Mouse (Mus musculus) right cerebral cortex, adult 18-20 months (tissue): ENCODE measurements around the gene Gnmt.
A peak's percentile ranks its signal among the peaks of the same experiment; 100 is the strongest.

ENCODE experiments used
- DNase-seq: peaks from one replicate; pipeline ENCODE4 v3.0.0; 2022; ENCODE audit warnings: mixed read lengths

Gnmt gene

DNA sequence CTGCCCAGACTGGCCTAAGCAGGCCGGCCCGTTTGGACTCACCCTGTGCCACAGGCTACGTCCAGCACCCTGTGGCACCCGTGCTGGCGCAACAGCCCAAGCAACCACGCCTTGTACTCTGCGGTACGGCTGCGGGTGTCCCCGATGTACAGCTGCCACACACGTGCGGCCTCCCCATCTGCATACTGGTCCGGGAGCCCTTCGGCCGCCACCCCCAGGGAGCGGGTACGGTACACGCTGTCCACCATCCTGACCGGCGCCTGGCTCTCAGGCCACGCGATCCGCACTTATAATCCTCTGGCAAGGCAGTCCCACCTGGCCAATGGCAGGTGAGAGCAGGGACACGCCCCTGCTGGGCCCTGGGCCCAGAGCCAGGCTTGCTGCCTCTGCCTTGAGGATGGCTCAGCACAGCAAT is at the start of gene Gnmt:
TSS of gene Gnmt (minus strand) at position 265 of the 415 bp plus-strand sequence.
- DNase-seq: no peak

DNA sequence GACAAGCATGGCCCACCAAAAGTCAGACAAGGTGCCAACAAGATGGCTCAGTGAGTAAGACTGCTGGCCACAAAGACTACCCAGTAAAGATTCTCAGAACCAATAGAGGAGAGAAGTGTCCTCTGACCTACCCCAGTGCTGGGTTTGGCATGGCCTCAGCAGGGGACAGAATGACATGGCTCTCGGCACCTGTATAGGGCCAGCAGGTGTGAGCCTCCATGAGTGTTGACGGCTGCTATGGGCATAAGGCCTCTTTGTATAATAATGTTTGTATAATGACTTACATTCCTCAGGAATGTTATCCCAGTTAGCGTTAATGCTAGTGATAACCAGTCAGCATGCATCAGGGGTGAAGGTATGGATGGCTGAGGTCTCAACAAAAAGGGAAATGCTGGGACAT is 47.1 kb upstream of the Gnmt start:
- no peak for DNase-seq

DNA sequence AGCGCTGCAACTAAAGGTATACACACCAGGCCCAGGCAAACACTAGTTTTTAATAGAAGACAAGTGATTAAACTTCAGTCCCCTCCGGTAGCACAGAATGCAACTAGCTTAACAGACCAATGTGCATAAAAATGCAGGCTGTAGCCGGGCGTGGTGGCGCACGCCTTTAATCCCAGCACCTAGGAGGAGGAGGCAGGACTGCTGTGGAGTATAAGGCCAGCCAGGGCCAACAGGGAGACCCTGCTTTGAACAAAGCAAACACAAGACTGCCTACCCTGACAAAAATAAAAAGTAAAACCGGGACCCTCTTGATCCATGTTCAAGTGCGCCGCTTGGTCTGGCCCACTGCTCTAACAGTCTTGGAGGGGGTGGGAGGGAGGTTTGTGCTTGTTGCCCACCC is 46.1 kb upstream of the Gnmt start:
- DNase-seq: no peak

DNA sequence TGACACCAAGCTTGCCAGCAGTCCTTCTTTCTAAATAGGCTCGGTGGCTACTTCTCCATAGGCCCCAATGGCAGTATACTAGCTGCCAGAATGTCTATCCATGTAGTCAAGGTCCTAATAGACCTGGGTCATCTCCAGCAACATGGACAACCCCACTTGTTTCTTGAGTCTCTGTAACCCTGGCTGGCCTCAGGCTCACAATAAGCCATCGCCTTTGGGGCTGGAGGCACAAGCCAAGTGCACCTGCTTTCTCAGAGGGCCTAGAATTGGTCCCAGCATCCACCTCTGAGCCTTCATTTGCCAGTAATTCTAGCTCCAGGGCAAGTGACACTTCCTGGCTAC is 45.1 kb upstream of the Gnmt start:
- DNase-seq: no peak

DNA sequence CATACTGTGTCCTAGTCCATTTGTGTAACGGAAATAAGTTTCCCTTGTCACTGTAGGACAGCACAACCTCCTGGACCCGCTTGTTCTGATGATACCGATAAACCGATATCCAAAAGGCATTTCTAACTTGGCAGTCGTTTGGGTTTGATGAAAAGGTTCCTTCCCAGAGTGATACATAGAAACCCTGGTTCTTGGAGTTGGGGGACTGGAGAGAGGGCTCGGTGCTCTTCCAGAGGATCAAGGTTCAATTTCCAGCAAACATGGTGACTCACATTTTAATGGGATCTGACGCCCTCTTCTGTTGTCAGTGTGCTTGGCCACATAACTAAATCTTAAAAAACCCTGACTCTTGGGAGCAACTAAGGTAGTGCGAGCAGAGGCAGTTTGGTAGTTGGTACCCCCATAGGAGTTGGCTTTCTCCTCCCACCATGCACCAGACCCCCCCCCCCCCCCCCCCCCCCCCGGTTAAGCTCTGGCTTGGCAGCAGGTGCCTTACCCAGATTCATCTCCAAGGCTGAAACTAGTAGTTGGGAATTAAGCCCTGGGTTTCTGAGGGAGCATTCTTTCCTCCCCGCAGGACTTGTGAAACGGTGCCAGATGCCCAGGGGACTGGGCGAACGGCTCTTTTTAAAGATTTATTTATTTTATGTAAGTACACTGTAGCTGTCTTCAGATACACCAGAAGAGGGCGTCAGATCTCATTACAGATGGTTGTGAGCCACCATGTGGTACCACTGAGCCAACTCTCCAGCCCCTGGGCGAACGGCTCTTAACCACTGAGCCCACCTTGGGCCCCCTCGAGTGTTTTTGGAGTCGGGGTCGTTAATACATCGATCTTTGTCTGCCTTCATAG is 44.5 kb upstream of the Gnmt start:
- DNase-seq: no peak

DNA sequence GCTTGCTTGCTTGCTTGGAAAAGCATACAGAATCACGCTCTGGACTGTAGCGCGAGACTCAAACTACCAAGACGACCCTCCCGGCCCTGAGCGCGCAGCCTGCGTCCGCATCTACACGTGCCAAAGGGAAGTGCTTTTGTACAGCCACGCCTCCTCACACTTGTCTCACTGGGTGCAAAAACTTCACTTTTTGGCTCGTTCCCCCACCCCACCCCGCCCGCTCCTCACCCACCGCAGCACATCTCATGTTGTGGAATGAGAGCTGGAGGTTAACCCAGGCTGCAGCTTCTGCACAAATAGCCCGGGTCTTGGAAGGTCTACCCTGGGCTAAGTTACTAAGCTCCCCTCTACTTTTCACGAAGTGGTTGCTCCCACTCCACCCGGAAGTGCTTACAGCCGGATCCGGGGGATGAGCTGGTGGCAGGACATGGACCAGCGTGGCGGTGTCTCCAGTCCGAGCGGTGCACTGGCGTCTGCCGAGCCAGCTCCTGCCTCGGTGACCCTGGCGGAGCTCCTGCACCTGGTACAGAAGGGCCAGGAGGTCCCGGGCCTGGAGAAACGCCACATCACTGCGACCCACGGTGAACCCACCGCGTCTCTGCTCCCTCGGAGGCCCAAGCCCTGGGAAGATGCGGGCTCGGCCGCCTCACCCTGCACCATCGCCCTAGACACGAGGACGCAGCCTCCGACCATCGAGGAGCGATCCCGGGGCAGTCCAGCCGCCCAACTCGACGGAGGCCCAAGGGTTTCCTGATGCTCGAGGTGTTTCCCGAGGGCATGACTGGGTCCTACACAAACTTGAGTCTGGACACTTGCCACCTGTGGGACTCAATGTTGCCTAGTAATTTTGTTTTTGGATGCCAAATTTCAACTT is 43.7 kb upstream of the Gnmt start, which contains the start of gene 2310039H08Rik:
TSS of gene 2310039H08Rik (plus strand) at position 232 of the 874 bp plus-strand sequence.
- peak; percentile 86 for DNase-seq

DNA sequence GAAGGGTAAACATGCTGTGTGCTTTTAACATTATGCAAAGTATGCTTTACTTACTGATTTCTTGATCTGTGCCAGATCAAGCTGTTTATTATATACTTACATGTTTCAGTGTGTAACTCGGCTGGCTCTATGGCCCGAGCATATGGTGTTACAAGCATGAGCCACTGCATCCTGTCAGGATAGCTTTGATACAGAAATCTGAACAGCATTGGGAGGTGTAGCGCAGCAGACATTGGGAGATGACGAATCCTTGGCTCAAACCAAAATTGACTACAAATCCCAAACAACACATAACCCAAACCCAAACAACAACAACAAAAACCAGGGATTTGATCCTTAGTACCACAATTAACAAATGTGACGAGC is 43.1 kb upstream of the Gnmt start:
- DNase-seq: no peak

DNA sequence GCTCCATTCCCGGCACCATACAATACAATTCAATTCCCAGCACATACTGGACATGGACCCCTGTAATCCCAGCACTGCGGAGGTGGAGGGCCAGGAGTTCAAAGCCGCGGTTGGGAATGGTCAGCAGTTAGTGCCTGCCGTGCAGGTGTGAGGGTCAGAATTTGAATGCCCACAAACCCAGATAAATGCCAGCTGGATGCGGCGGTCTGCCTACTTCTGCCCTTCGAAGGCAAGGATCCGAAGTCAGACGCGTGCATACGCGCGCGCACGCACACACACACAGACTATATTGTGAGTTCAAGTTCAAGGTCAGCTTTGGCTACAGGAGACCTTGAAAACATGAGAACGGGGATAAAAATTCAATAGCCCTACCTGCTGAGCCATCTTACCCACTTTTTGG is 42.6 kb upstream of the Gnmt start:
- DNase-seq: no peak

DNA sequence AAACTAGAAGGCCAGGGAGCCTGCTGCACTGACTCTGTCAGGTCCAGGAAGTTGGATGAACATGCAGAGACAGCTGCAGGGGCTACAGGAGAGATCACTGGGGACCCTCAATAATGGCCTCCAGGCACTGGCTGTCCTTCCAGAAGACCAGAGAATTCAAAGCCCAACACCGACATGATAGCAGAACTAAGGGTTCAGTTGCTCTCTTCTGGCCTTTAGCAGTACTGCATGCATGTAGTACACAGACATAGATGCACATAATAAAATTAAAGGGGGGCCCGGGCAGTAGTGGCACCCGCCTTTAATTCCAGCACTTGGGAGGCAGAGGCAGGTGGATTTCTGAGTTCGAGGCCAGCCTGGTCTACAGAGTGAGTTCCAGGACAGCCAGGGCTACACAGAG is 42.1 kb upstream of the Gnmt start:
- DNase-seq: no peak

DNA sequence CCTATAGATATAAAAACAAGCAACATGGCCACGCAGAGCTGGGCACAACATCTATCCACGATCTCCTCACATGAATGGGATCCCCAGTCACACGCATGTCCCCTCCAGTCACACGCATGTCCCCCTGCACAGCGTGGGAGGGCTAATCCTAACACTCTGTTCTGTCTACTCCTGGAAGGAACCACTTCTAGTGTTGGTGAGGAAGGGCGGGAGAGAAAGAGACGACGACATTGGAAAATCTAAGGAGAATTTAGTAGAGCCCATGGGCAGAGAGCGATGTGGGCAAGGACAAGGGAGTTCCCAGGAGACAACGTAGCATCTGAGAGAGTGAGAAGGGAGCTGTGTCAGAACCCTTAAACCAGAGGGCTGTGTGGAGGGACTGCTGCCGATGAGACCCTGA is 41.6 kb upstream of the Gnmt start:
- no peak for DNase-seq

DNA sequence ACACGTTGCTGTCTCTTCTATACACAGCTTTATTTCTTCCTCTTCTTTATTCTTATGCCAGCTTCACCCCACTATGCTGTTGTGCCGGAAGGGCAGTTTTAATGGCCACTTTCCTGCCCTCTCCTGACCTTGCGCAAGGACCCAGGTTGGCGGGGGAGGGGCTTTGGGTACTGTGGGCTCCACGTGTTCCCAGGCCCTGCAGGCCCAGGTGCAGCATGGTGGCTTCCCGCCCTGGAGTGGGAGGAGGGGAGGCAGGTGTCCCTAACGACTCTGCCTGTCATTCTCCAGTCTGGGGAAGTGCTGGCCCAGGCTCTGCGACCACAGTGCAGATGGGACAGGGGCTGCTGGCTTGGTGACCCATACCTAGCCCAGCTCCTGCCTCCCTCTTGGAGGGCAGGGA is 38.9 kb upstream of the Gnmt start:
- DNase-seq: no peak

DNA sequence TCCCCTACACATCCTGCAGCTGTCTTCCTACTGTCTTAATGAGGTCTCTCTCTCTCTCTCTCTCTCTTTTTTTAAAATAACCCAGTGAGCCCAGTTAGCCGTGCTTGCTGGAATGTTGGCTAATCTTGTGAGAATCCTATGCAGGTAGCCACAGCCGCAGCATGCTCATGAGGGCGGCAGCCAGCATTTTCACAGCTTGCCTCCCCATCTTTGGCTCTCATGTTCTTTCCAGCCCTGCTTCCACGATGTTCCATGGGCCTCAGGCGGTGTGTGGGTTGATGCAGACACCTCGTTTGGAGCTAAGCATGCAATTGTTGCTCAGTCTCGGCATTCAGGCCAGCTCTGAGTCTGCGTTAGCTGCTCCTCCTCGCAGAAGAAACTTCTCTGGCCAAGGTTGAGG is 35.9 kb upstream of the Gnmt start:
- peak; percentile 80 for DNase-seq

DNA sequence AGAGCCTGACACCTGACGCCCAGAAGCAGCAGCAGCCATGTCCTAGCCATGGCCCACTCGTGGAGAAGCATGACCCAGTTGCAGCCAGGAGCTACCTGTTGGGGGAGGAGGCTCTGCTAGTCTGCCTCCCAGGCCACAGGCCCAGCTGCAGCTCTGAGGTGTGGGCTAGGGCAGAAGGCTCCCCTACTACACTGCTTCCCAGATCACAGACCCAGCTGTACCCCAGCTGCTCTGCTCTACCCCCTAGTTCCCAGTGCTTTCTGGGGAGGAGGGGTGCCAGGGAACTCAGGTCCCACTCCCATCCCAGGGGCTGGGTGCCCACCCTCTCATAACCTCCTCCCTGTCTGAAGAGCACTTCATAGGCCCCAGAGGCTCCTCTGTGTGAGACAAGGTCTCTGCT is 34.6 kb upstream of the Gnmt start, which contains the start of gene Ptcra:
TSS of gene Ptcra (minus strand) at position 169 of the 400 bp plus-strand sequence.
- no peak for DNase-seq

DNA sequence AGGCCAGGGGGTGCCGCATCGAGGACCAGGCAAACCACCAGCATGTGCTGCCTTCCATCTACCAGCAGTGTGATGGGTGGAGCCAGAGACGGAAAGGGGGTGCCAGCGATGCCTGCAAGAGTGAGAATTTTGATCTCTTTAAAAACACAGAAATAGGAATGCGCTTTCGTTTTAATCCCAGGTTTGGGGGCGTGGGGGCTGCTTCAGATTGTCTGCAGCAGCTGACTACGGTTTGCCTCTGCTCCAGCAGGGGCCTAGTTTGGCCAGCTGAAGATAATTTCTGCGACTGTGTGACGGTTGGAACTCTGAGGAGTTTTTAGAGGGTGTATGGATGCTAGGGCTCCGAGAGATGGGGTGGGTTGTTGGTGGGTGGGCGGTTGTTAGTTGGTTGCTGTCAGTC is 29.8 kb upstream of the Gnmt start:
- no peak for DNase-seq

DNA sequence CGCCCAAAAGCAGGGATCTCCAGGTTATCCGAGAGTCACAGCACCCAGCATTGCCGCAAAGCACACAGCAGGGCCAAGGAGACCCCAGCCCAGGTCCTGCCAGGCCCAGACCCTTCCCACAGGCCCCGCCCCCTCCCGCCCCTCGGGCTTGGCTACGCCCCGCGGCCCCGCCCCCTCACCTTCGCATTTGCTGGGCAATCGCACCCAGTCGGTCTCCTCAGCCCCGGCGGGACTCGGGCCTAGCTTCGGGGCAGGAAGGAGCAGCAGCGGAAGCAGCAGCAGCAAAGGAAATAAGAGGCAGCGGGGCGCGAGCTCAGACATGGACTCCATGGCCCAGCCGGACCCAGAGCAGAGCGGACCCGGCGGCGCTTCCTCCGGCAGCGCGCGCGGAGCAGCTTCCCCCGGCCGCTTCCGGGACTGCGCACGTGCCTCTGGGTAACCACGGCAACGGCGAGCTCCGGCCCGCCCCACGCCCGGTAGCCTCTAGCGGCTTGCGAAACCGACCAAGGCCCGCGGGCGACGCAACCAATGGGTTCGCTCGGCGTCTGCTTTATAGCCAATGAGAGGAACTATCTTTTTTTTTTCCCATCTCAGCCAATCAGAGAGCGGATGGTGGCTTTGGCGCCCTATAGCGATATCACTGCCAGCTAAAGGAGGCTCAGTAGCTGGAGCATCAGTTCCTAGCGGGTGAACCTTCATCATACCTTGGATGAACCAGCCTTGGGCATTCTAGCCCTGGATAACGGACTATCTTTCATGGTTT is 23.0 kb upstream of the Gnmt start, which contains the start of gene Cnpy3:
TSS of gene Cnpy3 (minus strand) at position 421 of the 763 bp plus-strand sequence.
- DNase-seq: peak; percentile 99

DNA sequence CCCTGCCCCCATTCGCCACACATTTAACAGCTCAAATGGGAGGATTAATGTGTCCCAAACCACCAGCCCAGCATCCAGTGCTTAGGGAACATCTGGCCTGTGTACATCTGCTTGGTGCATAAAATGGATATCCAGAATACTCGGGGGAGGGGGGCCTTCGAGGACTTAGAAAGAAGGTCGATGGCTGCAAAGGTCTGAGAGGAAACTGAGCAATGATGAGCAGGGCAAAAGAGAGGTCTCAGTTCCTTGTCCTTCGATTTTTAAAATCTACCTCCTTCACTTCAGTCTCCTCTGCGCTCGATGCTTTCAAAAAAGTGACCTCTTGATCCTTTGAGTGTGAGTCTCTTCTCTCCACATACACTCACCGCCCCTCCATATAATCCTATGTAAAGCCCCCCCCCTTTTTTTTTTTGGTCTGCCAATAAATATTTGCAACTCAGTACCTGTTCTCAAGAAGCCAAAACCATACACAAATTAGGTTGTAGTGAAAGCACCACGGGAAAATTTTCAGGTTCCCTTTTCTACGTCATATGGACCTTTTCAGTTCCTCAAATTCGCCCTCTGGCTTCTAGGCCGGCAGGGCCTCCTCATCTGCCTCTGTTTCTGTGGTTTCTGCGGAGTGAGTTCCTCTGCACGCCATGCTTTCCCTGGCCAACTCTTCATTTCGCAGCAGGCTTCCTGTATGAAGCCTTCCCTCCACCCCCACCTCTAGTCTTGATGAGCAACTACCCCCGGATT is 22.3 kb upstream of the Gnmt start:
- no peak for DNase-seq

DNA sequence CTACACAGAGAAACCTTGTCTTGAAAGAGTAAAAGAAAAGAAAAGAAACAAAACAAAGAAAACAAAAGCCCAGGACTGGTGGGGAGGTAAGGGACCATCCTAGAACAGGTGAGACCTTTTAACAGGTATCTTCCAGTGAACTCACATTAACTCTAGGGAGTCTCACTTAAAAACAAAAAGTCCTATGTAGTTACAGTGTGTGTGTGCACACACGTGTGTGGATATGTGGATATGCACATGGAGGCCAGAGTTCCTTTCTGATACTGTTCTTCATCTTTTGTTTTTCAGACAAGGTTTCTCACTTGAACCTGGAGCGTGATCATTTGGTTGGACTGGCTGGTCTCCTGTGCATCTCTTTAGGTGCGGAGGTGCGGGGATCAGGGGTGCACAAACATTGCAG is 21.6 kb upstream of the Gnmt start:
- DNase-seq: no peak

DNA sequence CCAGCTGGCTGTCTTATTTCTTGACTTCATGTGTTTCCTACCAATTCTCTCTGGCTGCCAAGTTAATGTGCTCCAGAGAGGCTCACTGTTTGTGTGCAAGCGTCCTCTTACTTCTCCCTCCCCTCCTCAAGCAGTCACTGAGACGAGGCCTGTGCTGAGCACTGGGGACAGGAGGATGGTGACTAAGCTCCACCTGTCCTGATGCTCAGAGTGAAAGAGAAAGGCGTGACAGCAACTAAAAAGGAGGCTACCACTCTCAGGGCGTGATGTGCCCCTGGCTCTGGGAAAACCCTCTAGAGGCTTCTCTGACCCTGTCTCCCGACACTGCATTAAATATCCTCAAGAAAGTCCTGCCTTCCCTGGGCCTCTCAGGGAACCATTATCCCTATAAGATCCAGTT is 20.3 kb upstream of the Gnmt start:
- DNase-seq: no peak

DNA sequence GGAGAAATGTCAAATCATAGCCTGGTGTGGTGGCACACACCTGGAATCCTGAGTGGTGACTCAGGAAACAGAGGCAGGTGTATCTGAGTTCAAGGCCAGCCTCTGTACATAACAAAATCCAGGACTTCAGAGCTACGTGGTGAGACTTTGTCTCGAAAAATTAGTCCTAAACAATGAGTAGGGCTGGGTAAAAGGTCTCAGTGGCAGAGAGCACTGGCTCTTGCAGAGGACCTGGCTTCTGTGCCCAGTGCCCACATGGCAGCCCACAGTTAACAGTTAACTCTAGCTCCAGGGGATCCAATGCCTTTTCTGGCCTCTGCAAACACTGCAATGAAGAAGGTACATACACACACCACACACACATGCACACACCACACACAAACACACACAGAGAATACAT is 18.8 kb upstream of the Gnmt start:
- DNase-seq: no peak

DNA sequence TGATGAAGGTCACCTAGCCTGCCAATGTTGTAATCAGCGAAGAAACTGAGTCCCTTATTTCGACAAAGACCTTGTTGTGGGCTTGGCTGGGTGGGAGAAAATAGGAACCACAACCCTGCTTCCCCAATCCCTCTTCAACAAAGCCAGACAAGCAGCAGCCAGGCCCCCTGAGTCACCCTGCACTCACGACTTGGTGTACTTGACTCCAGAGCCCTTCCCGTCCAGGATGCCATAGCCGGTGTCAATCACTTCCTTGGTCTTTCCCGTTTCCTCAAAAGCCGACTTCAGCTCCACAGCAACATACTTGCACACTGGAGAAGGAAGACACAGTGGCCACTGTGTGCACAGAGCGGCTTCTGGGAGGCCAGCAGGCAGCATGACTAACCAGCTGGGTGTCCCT is 18.3 kb upstream of the Gnmt start:
- no peak for DNase-seq

DNA sequence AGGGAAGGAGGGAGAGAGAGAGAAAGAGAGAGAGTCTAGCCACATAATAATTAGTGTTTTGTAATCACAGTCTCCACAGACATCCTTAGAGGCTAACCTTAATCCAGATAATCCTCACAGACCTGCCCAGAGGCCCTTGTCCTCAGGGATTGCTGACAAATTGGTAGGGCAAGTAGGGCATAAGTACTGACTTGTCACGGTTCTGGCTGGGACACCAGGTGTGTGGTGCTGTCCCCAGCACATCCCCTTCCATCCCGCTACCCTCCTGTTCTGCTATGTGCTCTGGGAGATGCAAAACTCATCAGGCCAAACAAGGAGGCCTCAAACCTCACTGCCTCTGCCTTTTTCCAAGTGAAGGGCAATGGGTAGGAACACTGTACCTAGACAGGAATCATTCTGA is 16.5 kb upstream of the Gnmt start:
- DNase-seq: no peak

DNA sequence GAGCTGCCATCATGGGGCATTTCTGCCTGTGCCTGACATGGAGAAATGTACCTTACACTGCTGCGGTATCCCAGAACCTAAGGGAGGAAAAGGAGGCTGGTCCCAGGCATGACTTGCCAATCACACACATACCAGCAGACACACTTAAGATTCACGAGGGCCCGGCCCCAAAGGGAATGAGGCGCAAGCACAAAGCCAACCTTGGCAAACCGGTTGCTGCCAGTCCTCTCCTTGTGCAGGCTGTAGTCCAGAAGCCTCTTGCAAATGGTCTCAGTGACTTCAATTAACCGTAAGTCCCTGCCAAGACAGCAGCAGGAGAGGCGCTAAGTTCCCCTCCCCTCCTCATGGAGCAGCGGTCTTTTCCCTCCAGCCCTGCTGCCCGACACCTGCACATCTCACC is 14.0 kb upstream of the Gnmt start:
- no peak for DNase-seq

DNA sequence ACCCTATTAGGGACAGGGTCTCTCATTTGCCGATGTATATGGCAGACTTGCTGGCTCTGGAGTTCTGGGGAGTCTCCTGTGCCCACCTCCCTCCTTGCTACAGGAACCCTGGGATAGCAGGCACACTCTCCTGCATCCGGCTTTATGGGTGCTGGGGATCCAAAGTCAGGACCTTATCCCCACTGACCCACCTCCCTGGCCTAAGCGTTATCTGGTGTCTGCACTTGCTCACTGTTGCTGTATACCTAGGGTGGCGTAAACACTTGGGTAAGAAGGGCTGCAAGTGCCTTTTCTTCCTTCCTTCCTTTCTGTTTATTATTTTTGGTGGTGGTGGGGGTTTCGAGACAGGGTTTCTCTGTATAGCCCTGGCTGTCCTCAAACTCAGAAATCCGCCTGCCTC is 12.3 kb upstream of the Gnmt start:
- DNase-seq: no peak
